Mouse (Mus musculus) natural killer cell, adult 2 months (primary cell): ENCODE measurements at regions not wholly inside any gene's neighbourhood (a gene's known extent, or its start where the extent isn't known, plus 50 kb on each side); places are given as distances from the start of the nearest gene placed in this dataset.

ENCODE experiments used
- DNase-seq, 2 experiments: peaks; one replicate each; pipeline ENCODE4 v3.0.0; 2022; ENCODE audit warnings: low spot score in 2 of 2

GRCm38 (mm10) chr19:15230129-15230927, 632.5 kb upstream of the Tle4 start:
- DNase-seq: no peak

- DNase-seq: no peak
Measured at GRCm38 (mm10) chr19:15217387-15217786, 619.5 kb upstream of the Tle4 start.

- DNase-seq: no peak
Measured at GRCm38 (mm10) chr19:15214651-15215050, 616.8 kb upstream of the Tle4 start.

- no peak for DNase-seq
Measured at GRCm38 (mm10) chr19:15212881-15213280, 615.0 kb upstream of the Tle4 start.

GRCm38 (mm10) chr19:15203039-15203438, 605.2 kb upstream of the Tle4 start:
- DNase-seq: no peak

- DNase-seq: no peak
Measured at GRCm38 (mm10) chr19:15201262-15201661, 603.4 kb upstream of the Tle4 start.

- no peak for DNase-seq
Measured at GRCm38 (mm10) chr19:15200792-15201191, 602.9 kb upstream of the Tle4 start.

GRCm38 (mm10) chr19:15200361-15200760, 602.5 kb upstream of the Tle4 start:
- no peak for DNase-seq

- no peak for DNase-seq
Measured at GRCm38 (mm10) chr19:15199692-15200091, 601.8 kb upstream of the Tle4 start.

GRCm38 (mm10) chr19:15175221-15175620, 577.4 kb upstream of the Tle4 start:
- DNase-seq: no peak

GRCm38 (mm10) chr19:15173301-15173700, 575.5 kb upstream of the Tle4 start:
- no peak for DNase-seq

GRCm38 (mm10) chr19:15167184-15167583, 569.3 kb upstream of the Tle4 start:
- DNase-seq: no peak

GRCm38 (mm10) chr19:15160641-15161040, 562.8 kb upstream of the Tle4 start:
- no peak for DNase-seq

GRCm38 (mm10) chr19:15158653-15159052, 560.8 kb upstream of the Tle4 start:
- no peak for DNase-seq

- no peak for DNase-seq
Measured at GRCm38 (mm10) chr19:15158177-15158576, 560.3 kb upstream of the Tle4 start.

- no peak for DNase-seq
Measured at GRCm38 (mm10) chr19:15154693-15155092, 556.8 kb upstream of the Tle4 start.

GRCm38 (mm10) chr19:15146325-15146724, 548.5 kb upstream of the Tle4 start:
- no peak for DNase-seq

GRCm38 (mm10) chr19:15127122-15127521, 529.3 kb upstream of the Tle4 start:
- DNase-seq: no peak

GRCm38 (mm10) chr19:15108441-15109026, 510.7 kb upstream of the Tle4 start:
- no peak for DNase-seq

GRCm38 (mm10) chr19:15095054-15095453, 497.2 kb upstream of the Tle4 start:
- no peak for DNase-seq

- no peak for DNase-seq
Measured at GRCm38 (mm10) chr19:15093534-15093933, 495.7 kb upstream of the Tle4 start.

GRCm38 (mm10) chr19:15080638-15081037, 482.8 kb upstream of the Tle4 start:
- no peak for DNase-seq

GRCm38 (mm10) chr19:15057801-15058200, 459.9 kb upstream of the Tle4 start:
- DNase-seq: no peak
